Mouse (Mus musculus): ENCODE data around the gene Topors. TPM values are rescaled to one million over a fixed set of nuclear protein-coding genes. Genes with fewer than 3 reads are reported as not detected.

Topors gene
- total and polyA plus RNA-seq, 3 experiments, result 32.0 to 62.7 (median 38.3) TPM

- TF ChIP-seq BHLHE40 (IDR thresholded peaks at IDR 0.05; ENCODE audit: borderline replicate concordance, low read depth, low read length) (peak; percentile 85; the same call in 1 of the 2 replicates), KAT2A (conservative IDR thresholded peaks at IDR 0.05; ENCODE audit: low read depth, low read length) (peak; percentile 32; the same call in 1 of the 2 replicates), JUND (IDR thresholded peaks at IDR 0.05; ENCODE audit: low read depth, low read length) (no peak)
Observed at GRCm38 (mm10) chr4:40269430-40270032, at the start of gene Topors, which contains the start of gene Smim27 (continued).

DNA sequence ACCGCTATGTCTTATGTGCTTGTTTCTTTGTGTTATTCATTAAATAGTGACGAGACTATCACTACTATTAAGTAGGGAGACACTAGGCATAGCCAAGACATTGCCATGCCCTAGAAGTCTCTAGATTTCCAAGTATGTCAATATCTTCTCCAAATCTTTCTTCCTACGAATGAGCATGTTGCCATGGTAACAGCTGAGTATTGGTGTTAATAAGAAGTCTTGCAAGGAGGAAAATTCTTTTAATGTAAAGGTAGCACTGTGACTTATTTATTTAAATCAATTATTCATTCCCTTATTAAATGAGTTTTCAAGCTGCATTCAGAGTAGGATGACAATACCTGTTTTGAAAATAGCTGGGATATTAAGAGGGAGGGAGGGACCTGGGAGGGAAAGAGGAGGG is 47.8 kb upstream of the Topors start:
- Histone ChIP-seq H3K36me3 (ENCODE audit: control insufficient read depth in 1 of 2, insufficient read depth in 2 of 2, low read length in 2 of 2) (peaks cover 0 to 7% of the 10 kb centered on the region in 2 experiments; a peak in 2 of 4 replicates), H3K4me1 (ENCODE audit: control insufficient read depth in 1 of 2, insufficient read depth in 2 of 2, low read length in 2 of 2) (peaks cover 0 to 9% of the 10 kb centered on the region in 2 experiments; a peak in 2 of 4 replicates), H3K4me3 (ENCODE audit: control insufficient read depth in 1 of 2, insufficient read depth in 1 of 2, low read depth in 2 of 2, low read length in 2 of 2) (no peak overlapping the region), H3K9ac (ENCODE audit: control insufficient read depth, low read depth, low read length, poor library complexity, severe bottlenecking) (no peak overlapping the region), H3K9me3 (replicated peaks; ENCODE audit: insufficient read depth, low read length) (no peaks in the 10 kb centered on the region), H3K79me2 (ENCODE audit: control insufficient read depth, insufficient read depth, low read length, poor library complexity) (no peaks in the 10 kb centered on the region), H3K27ac (ENCODE audit: control insufficient read depth, low read depth, low read length) (no peak overlapping the region), H3K27me3 (ENCODE audit: control insufficient read depth in 1 of 2, insufficient read depth in 2 of 2, low read length in 2 of 2) (no peaks in the 10 kb centered on the region; a peak in 1 of 4 replicates)
- no peak for TF ChIP-seq TBP (IDR thresholded peaks at IDR 0.05; ENCODE audit: low read depth, low read length)
- no peak for TF ChIP-seq ZKSCAN1 (IDR thresholded peaks at IDR 0.05; ENCODE audit: low read depth, low read length)
- TF ChIP-seq NELFE (IDR thresholded peaks at IDR 0.05; ENCODE audit: low read depth, low read length), result no peak
- TF ChIP-seq SMC3 (IDR thresholded peaks at IDR 0.05; ENCODE audit: low read depth, low read length), result no peak
- no peak for TF ChIP-seq TAL1 (IDR thresholded peaks at IDR 0.05; ENCODE audit: low read length)
- TF ChIP-seq EP300 (IDR thresholded peaks at IDR 0.05; ENCODE audit: low read depth in 1 of 2, low read length in 2 of 2), result no peak
- TF ChIP-seq MYC (IDR thresholded peaks at IDR 0.05; ENCODE audit: low read depth, low read length), result no peak
- no peak for TF ChIP-seq E2F4 (IDR thresholded peaks at IDR 0.05; ENCODE audit: borderline replicate concordance, low read depth, low read length)
- TF ChIP-seq RCOR1 (IDR thresholded peaks at IDR 0.05; ENCODE audit: low read depth, low read length), result no peak
- TF ChIP-seq HCFC1 (IDR thresholded peaks at IDR 0.05; ENCODE audit: low read depth, low read length), result no peak
- TF ChIP-seq MAX (IDR thresholded peaks at IDR 0.05; ENCODE audit: low read length), result no peak
- no peak for DNase-seq (ENCODE audit: low read depth, low spot score)

GRCm38 (mm10) chr4:40313026-40313425 is 43.4 kb upstream of the Topors start:
- DNase-seq (ENCODE audit: low read depth, low spot score), result peak; percentile 71
- Histone ChIP-seq H3K4me3 (ENCODE audit: control insufficient read depth in 1 of 2, insufficient read depth in 1 of 2, low read depth in 2 of 2, low read length in 2 of 2) (no peak overlapping the region), H3K9ac (ENCODE audit: control insufficient read depth, low read depth, low read length, poor library complexity, severe bottlenecking) (no peak overlapping the region), H3K79me2 (ENCODE audit: control insufficient read depth, insufficient read depth, low read length, poor library complexity) (no peaks in the 10 kb centered on the region), H3K9me3 (replicated peaks; ENCODE audit: insufficient read depth, low read length) (no peaks in the 10 kb centered on the region), H3K27me3 (ENCODE audit: control insufficient read depth in 1 of 2, insufficient read depth in 2 of 2, low read length in 2 of 2) (no peaks in the 10 kb centered on the region; a peak in 1 of 4 replicates), H3K4me1 (ENCODE audit: control insufficient read depth in 1 of 2, insufficient read depth in 2 of 2, low read length in 2 of 2) (peaks cover 0 to 10% of the 10 kb centered on the region in 2 experiments; a peak in 3 of 4 replicates), H3K36me3 (ENCODE audit: control insufficient read depth in 1 of 2, insufficient read depth in 2 of 2, low read length in 2 of 2) (peaks cover 0 to 18% of the 10 kb centered on the region in 2 experiments; a peak in 2 of 4 replicates), H3K27ac (ENCODE audit: control insufficient read depth, low read depth, low read length) (no peak overlapping the region; the same call in 1 of the 2 replicates)
- no peak for TF ChIP-seq ZNF384 (IDR thresholded peaks at IDR 0.05; ENCODE audit: low read depth, low read length)
- no peak; a peak in 1 of 4 replicates for TF ChIP-seq EP300 (IDR thresholded peaks at IDR 0.05; ENCODE audit: low read depth in 1 of 2, low read length in 2 of 2)
- no peak for TF ChIP-seq TAL1 (IDR thresholded peaks at IDR 0.05; ENCODE audit: low read length)
- no peak for TF ChIP-seq ZC3H11A (IDR thresholded peaks at IDR 0.05; ENCODE audit: low read depth, low read length)
- no peak for TF ChIP-seq POLR2A (IDR thresholded peaks at IDR 0.05; ENCODE audit: control insufficient read depth in 1 of 2, insufficient read depth in 1 of 2, low read depth in 1 of 2, low read length in 2 of 2, poor library complexity in 1 of 2)
- peak; percentile 16; the same call in 1 of the 2 replicates for TF ChIP-seq ETS1 (IDR thresholded peaks at IDR 0.05; ENCODE audit: low read depth, low read length)
- no peak for TF ChIP-seq RCOR1 (IDR thresholded peaks at IDR 0.05; ENCODE audit: low read depth, low read length)
- TF ChIP-seq GABPA (IDR thresholded peaks at IDR 0.05; ENCODE audit: low read depth, low read length), result no peak
- no peak for TF ChIP-seq MAFK (IDR thresholded peaks at IDR 0.05; ENCODE audit: borderline replicate concordance, low read depth, low read length)
- no peak for TF ChIP-seq ZKSCAN1 (IDR thresholded peaks at IDR 0.05; ENCODE audit: low read depth, low read length)
- no peak for TF ChIP-seq MAX (IDR thresholded peaks at IDR 0.05; ENCODE audit: low read length)
- TF ChIP-seq MXI1 (IDR thresholded peaks at IDR 0.05; ENCODE audit: low read depth, low read length), result no peak
- TF ChIP-seq CHD2 (IDR thresholded peaks at IDR 0.05; ENCODE audit: low read length), result no peak
- TF ChIP-seq USF2 (IDR thresholded peaks at IDR 0.05; ENCODE audit: borderline replicate concordance in 1 of 2, insufficient read depth in 1 of 2, low read depth in 1 of 2, low read length in 2 of 2), result peak; percentile 38 to 87; a peak in 3 of 4 replicates
- no peak for TF ChIP-seq UBTF (IDR thresholded peaks at IDR 0.05; ENCODE audit: borderline replicate concordance, insufficient read depth, low read depth, low read length)
- no peak for TF ChIP-seq CTCF (IDR thresholded peaks at IDR 0.05 in 2 of 3, conservative IDR thresholded peaks at IDR 0.05 in 1 of 3; ENCODE audit: control insufficient read depth in 1 of 3, insufficient read depth in 1 of 3, low read depth in 2 of 3, low read length in 3 of 3, poor library complexity in 1 of 3, severe bottlenecking in 1 of 3)
- peak; percentile 91 for TF ChIP-seq USF1 (IDR thresholded peaks at IDR 0.05; ENCODE audit: low read depth, low read length)
- no peak for TF ChIP-seq GATA1 (IDR thresholded peaks at IDR 0.05; ENCODE audit: low read depth, low read length)
- no peak for TF ChIP-seq MAZ (IDR thresholded peaks at IDR 0.05; ENCODE audit: low read depth, low read length)
- TF ChIP-seq ELF1 (IDR thresholded peaks at IDR 0.05; ENCODE audit: low read depth, low read length), result peak; percentile 81
